Mouse (Mus musculus): Measurements from ENCODE around the gene Fam83f.

DNA sequence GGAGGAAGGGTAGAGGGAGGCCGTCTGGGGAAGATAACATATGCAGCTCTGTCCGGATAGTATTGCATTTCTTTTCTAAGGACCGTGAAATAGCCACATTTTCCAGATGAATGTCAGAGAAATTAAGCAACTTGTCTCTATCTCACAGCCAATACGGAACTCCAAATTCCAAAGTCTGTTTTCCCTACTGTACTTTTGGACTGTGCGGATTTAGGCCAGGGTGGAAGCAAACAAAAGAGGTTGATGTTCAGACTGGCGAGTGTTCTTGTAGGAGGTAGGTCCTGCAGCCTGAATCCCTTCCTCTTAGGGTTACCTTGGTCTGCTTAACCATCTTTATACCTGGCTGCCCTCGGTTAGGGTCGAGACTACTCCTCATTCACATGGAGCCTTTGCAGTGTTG lies 10.7 kb downstream of the Fam83f start:
- TF ChIP-seq CTCF (IDR thresholded peaks at IDR 0.05; ENCODE audit: low read depth) (no peak), EP300 (IDR thresholded peaks at IDR 0.05; ENCODE audit: low read depth) (no peak)
